Mouse (Mus musculus): ENCODE measurements around the gene Fuk. TPM values are rescaled to one million over a fixed set of nuclear protein-coding genes. Genes with fewer than 3 reads are reported as not detected.
"Not testable (repeated sequence)": the region's sequence is repeated elsewhere in the genome, so short reads cannot be mapped to it uniquely, and the experiment has no call there.

Fuk gene
- polyA plus RNA-seq, 1 experiment, result 16.4 TPM

DNA sequence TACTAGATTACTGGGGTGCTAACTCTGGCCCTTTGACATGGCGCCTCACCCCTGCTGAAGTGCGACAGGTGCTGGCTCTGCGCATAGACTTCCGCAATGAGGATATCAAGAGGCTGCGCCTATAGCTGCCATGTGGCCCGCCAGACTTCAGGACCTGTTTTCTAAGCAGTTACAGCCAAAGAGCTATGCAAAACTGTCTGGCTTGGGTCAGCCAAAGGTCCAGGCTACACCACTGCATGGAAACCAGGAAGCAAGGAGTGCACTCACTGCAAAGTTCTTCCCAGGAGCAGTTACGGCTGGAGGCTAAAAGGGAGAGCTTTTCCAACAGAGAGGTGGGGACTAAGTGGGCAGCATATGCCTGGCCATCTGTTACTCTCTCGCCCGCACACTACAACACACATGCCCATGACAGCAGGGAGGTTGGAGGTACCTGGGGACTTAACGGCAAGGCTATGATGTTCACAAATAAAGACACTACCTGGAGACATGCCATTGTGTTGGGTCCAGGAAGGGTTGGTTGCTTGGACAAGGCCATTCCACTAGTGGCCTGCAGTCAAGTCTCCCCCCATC, 20.5 kb downstream of the Fuk start:
- DNase-seq (ENCODE audit: low read depth), result no peak

DNA sequence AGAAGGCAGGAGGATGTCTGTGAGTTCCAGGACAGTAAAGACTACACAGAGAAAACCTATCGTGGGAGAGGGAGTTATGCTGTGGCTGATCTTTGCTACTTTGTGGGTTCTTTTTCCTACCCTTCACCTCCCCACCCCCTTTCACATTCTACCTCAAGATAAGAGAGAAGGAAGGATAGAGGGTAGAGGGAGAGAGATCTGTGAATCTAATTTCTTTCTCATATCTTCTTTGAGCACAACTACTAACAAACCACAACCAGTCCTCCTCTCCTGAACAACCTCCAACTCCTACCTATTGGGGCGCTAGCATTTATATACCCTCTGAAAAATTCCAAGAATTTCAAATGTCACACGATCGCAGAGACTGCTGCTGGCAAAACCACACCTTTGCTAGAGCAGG, 24.4 kb downstream of the Fuk start:
- DNase-seq (ENCODE audit: low read depth), result no peak

DNA sequence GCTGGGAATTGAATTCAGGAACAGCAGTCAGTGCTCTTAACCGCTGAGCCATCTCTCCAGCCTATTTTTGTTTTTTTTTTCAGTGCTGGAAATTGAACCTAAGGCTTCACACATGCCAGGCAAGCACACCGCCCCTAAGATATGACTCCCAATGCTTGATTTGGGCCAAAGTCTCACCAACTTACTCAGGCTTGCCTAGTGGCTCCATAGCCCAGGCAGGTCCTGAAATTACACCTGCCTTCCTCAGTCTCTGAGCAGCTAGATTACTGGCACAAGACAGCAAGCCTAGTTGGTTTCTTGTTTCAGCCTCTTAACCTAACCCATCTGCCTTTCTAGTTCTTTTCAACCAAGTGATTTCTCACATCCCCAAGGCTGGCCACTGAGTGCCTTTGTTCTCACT, 31.8 kb downstream of the Fuk start:
- no peak for DNase-seq (ENCODE audit: low read depth)

DNA sequence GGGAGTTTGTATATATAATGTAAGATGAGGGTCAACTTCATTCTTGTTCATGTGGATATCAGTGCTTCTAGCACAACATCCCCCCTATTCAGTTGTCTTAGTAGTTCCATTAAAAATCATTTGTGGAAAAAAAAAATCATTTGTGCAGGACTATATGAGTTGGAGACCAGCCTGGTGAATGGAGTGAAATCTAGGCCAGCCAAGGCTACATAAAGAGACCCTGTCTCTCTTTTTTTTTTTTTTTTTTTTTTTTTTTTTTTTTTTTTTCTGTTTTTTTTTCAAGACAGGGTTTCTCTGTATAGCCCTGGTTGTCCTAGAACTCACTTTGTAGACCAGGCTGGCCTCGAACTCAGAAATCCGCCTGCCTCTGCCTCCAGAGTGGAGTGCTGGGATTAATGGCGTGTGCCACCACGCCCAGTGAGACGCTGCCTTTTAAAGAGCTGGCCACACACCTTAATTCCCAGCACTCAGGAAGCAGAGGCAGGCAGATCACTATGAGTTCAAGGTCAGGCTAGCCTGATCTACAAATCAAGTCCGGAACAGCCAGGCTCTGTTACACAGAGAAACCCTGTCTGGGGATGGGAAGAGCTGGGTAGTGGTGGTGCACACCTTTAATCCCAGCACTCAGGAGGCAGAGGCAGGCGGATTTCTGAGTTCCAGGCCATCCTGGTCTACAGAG, 40.8 kb downstream of the Fuk start:
- DNase-seq (ENCODE audit: low read depth), result not testable (repeated sequence)

DNA sequence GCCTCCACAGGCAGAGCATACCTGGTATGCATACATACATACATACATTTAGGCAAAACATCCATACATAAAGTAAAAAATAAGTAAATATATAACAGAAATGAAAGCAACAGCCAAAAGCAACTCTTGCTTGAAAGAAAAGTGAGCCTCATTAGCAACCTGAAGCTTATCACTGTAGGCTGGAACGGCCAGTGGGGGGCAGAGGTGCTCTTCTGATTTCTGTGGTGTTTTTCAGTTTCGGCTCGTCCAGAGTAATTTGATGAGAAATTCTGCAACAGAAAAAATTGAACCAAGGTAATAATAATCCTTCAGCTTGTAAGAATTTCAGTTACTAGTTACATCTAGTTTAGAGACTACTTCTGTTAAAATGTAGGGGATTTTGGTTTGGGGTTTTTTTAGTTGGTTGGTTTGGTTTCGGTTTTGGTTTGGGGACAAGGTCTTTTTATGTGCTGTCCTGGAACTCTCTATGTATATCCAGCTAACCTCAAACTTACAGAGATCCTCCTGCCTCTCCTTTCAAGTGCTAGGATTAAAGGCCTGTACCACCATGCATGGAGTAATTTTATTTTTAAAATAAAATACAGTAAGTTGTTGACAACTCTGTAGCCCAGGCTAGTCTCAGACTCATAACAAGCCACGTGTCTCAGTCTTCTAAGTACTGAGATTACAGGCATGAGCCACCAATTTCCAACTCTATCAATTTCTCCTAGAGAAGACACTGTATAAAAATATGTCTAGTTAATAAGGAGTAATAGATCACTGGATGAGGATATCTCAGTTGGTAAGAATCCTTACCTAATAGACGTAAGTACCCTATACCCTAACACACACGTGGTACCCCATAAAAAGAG, 42.4 kb downstream of the Fuk start:
- no peak for DNase-seq (ENCODE audit: low read depth)

DNA sequence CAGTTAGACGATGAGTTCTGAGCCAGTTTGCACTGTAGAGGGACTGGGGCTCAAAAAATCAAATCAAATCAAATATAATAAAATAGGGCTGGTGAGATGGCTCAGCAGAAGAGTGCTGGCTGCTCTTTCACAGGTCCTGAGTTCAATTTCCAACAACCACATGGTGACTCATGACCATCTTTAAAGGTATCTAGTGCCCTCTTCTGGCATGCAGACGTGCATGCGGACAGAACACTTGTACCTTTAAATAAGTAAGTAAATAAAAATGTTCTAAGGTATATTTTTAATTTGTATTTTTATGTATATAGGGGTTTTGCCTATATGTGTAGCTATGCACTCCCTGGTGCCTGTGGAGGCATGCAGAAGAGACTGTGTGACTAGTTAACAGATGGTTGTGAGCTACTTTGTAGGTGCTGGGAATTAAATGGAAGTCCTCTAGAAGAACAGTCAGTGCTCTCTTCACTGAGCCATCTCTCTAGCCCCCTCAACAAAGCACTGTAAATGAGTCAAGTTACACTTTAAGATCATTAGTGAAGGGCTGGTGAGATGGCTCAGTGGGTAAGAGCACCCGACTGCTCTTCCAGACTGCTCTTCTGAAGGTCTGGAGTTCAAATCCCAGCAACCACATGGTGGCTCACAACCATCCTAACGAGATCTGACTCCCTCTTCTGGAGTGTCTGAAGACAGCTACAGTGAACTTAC, 45.4 kb downstream of the Fuk start:
- DNase-seq (ENCODE audit: low read depth), result no peak

DNA sequence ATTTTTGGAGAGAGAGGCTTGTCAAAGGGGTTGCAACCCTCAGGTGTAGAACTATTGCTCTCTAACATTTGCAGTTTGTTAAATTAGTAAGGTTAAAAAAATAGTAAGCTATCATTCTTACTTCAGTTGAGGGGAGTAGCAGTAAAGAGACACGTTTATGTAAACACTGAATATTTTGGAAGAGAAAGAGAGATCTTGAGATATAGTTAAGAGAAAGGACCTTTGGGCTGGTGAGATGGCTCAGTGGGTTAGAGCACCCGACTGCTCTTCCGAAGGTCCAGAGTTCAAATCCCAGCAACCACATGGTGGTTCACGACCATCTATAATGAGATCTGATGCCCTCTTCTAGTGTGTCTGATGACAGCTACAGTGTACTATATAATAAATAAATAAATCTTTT, 46.2 kb downstream of the Fuk start:
- not testable (repeated sequence) for DNase-seq (ENCODE audit: low read depth)

DNA sequence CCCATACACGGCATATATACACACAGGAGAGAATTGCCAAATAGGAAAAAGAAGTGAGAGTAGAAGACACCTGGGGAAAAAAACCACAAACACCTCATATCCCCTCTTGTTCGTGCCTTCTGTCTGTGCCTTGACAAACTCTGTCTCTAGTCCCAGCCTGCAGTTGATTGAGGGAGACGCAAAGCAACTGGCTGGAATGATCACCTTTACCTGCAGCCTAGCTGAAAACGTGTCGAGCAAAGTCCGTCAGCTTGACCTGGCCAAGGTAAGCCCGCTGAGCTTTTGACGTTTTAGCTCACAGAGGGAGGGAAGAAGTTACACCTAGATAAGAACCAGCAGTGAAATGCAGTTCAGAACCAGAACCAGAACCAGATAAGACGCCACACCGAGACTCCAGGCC, 51.1 kb downstream of the Fuk start:
- DNase-seq (ENCODE audit: low read depth), result no peak

DNA sequence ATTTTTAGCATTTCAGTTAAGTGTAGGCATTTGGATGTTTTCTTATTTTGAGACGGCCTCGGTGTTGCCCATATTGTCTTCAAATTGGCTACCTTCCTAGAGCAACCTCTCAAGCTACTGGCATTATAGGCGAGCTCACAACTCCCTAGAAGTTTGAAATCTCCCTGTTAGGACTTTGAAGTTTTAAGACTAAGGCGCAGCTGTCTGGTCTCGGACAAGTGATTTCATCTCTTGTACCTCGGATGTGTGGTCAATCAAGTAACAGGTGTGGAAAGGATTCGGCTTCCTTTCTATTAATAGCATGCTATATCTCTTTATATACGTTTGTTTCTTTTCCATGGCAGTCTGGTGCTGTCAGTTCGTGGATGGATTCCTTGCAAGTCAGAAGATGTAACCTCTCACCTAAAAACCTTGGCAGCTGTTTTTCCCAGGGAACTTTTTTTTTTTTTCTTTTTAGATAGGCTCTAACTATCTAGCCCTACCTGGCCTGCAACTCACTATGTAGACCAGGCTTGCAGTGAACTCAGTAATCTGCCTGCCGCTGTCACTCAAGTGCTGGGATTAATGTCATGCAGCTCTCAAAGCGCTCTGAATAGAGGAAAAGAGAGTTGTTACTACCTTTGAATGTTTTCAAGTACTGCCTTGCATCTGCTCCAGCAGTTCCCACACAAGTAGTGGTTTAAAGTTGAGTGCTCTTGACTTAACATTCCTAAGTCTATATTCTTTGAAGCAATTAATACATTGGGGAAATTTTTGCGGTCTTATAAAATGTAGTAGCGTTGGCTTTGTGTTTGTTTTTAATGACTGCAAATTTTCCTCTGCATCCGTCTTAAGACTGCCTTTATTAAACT, 54.4 kb downstream of the Fuk start:
- DNase-seq (ENCODE audit: low read depth), result no peak

DNA sequence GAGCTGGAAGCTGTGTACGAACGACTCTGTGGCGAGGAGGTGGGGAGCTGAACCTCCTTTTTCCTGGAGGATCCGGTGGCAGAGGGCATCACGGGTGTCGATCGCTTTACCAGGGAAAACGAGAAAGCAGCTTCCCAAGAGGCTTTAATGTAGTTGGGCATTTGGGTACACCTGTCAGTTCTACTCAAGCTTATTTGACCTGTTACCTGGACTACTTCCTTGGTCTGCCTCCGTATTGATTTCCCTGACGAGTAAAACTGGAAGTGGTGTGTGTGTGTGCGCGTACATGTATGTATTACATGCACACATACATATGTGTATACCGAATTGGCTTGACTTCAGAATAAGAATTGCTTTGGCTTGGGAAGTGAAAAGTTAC, 55.1 kb downstream of the Fuk start:
- DNase-seq (ENCODE audit: low read depth), result no peak

DNA sequence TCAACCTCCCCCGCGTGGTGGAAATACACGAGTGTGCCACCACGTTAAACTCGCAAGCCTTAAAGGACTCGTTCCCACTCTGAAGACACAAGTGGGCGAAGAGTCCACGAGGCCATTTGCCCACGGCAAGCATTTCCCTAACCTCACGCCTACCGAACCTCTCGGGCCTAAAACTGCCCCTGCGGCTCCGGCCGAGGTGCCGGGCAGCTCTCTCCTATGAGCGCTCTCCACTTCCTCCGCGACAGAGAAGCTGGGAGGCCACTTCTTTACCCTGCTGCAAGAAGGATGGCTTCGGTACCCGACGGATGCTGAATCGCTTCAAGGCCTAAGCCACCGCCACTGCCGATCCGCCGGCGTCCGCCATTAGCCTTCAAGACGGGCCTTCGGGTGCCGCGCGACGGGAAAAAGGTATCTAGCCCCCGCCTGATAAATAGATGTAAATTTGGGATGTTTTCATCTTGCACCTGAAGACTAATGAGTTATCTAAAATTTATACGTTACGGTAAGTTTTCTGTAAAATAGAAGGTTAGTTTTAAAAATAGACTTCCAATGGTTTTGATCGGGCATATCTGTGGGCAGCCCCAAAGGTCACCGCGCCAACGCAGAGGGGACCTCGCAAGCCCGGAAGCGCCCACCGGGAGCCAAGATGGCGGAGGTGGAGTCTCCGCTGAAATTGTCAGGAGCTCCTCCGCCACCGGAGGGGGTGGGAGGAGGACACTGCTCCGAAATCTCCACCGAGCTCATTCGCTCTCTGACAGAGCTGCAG, 55.7 kb downstream of the Fuk start, which contains the start of the genes Cog4 and Sf3b3:
Gene Cog4, plus strand, starts transcription at position 196 of the 766 bp plus-strand sequence.
Gene Sf3b3, minus strand, starts transcription at position 383 of the 766 bp plus-strand sequence.
- DNase-seq (ENCODE audit: low read depth), result no peak

DNA sequence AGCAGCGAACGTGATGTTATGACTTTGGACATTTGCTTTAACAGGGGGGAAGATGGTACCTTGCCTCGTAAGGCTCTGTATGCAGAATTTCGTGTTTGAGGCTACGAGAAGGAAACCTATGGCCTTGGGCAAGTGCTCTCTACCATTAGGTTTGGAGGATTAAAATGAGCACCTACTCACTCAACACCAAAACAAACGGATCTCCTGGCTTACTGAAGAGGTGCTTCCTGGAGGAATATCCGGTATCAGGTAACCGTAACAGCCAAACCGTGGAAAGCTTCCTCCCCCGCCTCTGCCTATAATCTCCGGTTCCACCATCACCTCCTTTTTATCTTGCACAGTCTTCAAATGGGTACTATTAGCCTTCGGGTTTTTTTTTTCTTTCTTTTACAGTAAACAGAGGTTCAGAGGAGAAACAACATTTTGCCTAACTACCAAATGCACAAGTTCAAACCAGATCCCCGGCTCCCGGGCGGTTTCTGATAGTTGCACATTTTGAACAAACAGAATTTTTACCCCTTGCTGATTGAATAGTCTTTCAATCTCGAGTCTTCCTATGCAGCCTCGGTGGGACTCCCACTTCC, 56.4 kb downstream of the Fuk start:
- DNase-seq (ENCODE audit: low read depth), result no peak

DNA sequence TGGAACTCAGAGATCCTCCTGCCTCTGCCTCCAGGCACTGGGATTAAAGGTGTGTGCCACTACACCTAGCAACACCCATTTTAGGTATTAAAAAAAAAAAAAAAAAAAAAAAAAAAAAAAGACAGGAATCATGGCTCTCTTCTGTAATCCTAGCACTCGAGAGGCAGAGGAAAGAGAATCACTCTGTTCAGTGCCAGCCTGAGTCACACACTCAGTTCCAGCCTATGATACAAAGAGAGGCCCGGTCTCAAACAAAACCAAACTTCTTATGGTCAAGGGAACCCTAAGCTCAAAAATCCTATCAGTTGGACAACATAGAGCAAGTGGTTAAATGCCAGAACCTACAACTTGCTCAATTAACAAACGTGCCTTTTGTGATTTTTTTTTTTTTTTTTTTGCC, 57.3 kb downstream of the Fuk start:
- DNase-seq (ENCODE audit: low read depth), result no peak

DNA sequence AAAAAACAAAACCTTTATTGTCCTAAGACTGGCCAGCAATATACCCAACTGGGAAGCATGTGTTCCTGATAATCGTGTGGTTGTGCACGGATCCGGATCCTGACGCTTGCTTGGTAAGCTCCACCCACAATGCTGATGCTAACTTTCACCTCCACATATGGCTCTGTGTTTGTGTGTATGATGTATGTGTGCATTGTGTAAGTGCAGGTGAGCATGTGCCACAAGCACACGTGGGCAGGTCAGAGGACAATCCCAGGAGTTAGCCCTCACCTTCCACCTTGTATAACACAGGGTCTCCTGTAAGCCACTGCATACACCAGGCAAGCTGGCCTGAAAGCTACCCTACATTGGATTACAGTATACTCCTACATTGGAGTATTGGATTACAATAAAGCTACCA, 59.1 kb downstream of the Fuk start:
- DNase-seq (ENCODE audit: low read depth), result no peak

DNA sequence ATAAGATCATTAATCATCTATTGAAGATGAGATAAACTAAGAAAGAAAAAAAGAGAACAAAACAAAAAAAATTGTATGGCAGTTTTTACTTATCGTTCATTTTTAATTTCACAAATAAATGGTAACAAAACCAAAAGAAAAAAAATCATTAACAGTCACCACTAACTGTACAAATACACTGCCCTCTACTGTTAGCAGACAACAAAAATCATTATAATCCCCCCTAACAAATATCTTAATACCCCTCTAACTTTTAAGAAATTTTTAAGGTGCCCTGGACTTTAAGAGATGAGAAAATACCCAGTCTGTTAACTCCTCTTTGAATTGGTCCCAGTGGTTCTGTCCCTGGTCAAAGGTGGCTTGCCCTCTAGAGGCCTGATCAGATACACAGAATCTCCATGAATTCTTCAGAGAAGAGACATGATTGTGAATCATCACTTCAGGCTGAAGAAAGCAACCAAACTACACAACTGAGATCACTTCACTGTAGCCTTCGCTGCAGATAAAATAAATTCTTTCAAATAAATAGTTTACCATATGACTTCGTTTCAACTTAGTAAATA, 60.2 kb downstream of the Fuk start:
- DNase-seq (ENCODE audit: low read depth), result no peak

Other genes with a start within 250 kb of the Fuk start
- 39.4 and 43.6 TPM in 2 replicates for gene Mtss1l, start 181.0 kb downstream of the Fuk start, polyA plus RNA-seq (2012; rRNA removed)
- 43.4 and 49.2 TPM in 2 replicates for gene Il34, start 96.6 kb downstream of the Fuk start, polyA plus RNA-seq (2012; rRNA removed)
- 53.0 and 53.5 TPM in 2 replicates for gene Cog4, start 55.9 kb downstream of the Fuk start, polyA plus RNA-seq (2012; rRNA removed)
- gene Sf3b3, start 55.7 kb downstream of the Fuk start, polyA plus RNA-seq (2012; rRNA removed), result 32.8 and 38.6 TPM in 2 replicates
- gene St3gal2, start 17.4 kb upstream of the Fuk start, polyA plus RNA-seq (2012; rRNA removed), result 189 and 209 TPM in 2 replicates
- 25.1 and 29.8 TPM in 2 replicates for gene Ddx19a, start 95.3 kb upstream of the Fuk start, polyA plus RNA-seq (2012; rRNA removed)
- 5.8 and 6.5 TPM in 2 replicates for gene Ddx19b, start 129.3 kb upstream of the Fuk start, polyA plus RNA-seq (2012; rRNA removed)
- gene Aars, start 130.7 kb upstream of the Fuk start, polyA plus RNA-seq (2012; rRNA removed), result 40.0 and 43.7 TPM in 2 replicates
- 6.9 TPM in 1 of 2 replicates, not detected in the other for gene Exosc6, start 153.9 kb upstream of the Fuk start, polyA plus RNA-seq (2012; rRNA removed)
- 24.1 and 29.4 TPM in 2 replicates for gene Clec18a, start 189.9 kb upstream of the Fuk start, polyA plus RNA-seq (2012; rRNA removed)
- gene Pdpr, start 192.1 kb upstream of the Fuk start, polyA plus RNA-seq (2012; rRNA removed), result 18.4 and 19.3 TPM in 2 replicates